Mouse (Mus musculus) brain, embryonic 14.5 days (tissue): Measurements from ENCODE around the gene Pigh. TPM values are rescaled to one million over a fixed set of nuclear protein-coding genes. Genes with fewer than 3 reads are reported as not detected.

ENCODE experiments used
- DNase-seq: peaks from one replicate; pipeline ENCODE4 v3.0.0-alpha.2; 2011; ENCODE audit warnings: low read depth
- CTCF ChIP-seq: fragments of 200-500 bp; IDR thresholded peaks from 2 replicates; pipeline ENCODE4 v1.5.1; 2012; ENCODE audit warnings: inconsistent platforms, mild to moderate bottlenecking, moderate library complexity, borderline replicate concordance; ENCODE audit not compliant: insufficient read depth, insufficient read length; ENCODE audit errors: extremely low read depth
- POLR2A ChIP-seq: fragments of 200-500 bp; IDR thresholded peaks from 2 replicates; pipeline ENCODE4 v1.6.1; 2012; ENCODE audit warnings: mild to moderate bottlenecking, inconsistent platforms, borderline replicate concordance; ENCODE audit not compliant: poor library complexity, insufficient read depth, insufficient read length, severe bottlenecking; ENCODE audit errors: extremely low read depth
- polyA plus RNA-seq: library from polyadenylated mRNA; depleted of rRNA; stranded (reverse); fragments of >200 nt; gene quantifications from 2 replicates; pipeline ENCODE4 v1.2.3, GENCODE M21; 2012

The Pigh gene
- polyA plus RNA-seq, 1 experiment, result 12.8 TPM

GRCm38 (mm10) chr12:79060766-79061652, 28.4 kb downstream of the Pigh start:
- TF ChIP-seq POLR2A (no peak), CTCF (no peak)
- no peak for DNase-seq

GRCm38 (mm10) chr12:79060134-79060533, 29.3 kb downstream of the Pigh start:
- no peak for DNase-seq
- TF ChIP-seq CTCF, result no peak
- no peak for TF ChIP-seq POLR2A

GRCm38 (mm10) chr12:79059573-79059972, 29.9 kb downstream of the Pigh start:
- DNase-seq, result no peak
- TF ChIP-seq POLR2A (no peak), CTCF (no peak)

GRCm38 (mm10) chr12:79055276-79055675, 34.2 kb downstream of the Pigh start:
- no peak for DNase-seq
- TF ChIP-seq POLR2A, result no peak
- TF ChIP-seq CTCF, result no peak

GRCm38 (mm10) chr12:79052073-79052472, 37.4 kb downstream of the Pigh start:
- DNase-seq, result no peak
- TF ChIP-seq POLR2A (no peak), CTCF (no peak)

GRCm38 (mm10) chr12:79050545-79051212, 38.8 kb downstream of the Pigh start:
- DNase-seq, result no peak
- TF ChIP-seq POLR2A (no peak), CTCF (no peak)

- no peak for DNase-seq
- TF ChIP-seq POLR2A (no peak), CTCF (no peak)
Measured at GRCm38 (mm10) chr12:79049807-79050206, 39.6 kb downstream of the Pigh start.

- DNase-seq, result no peak
- TF ChIP-seq POLR2A (no peak), CTCF (no peak)
Measured at GRCm38 (mm10) chr12:79048898-79049297, 40.6 kb downstream of the Pigh start.

GRCm38 (mm10) chr12:79047203-79047602, 42.2 kb downstream of the Pigh start:
- TF ChIP-seq CTCF (no peak), POLR2A (no peak)
- no peak for DNase-seq

- DNase-seq, result peak; percentile 36
- TF ChIP-seq POLR2A (no peak), CTCF (no peak)
Measured at GRCm38 (mm10) chr12:79046171-79046570, 43.3 kb downstream of the Pigh start.

- no peak for DNase-seq
- TF ChIP-seq CTCF (no peak), POLR2A (no peak)
Measured at GRCm38 (mm10) chr12:79044668-79045067, 44.8 kb downstream of the Pigh start.

GRCm38 (mm10) chr12:79041436-79041835, 48.0 kb downstream of the Pigh start:
- no peak for DNase-seq
- TF ChIP-seq CTCF, result no peak
- no peak for TF ChIP-seq POLR2A
